Mouse (Mus musculus) E14TG2a.4 (cell line): ENCODE results near the gene Gm20605.

ENCODE experiments used
- CTCF ChIP-seq: conservative IDR thresholded peaks from 2 replicates; pipeline ENCODE4 v1.5.1; 2014; ENCODE audit warnings: low read length
- NANOG ChIP-seq: IDR thresholded peaks from 2 replicates; pipeline ENCODE4 v1.6.1; 2014; ENCODE audit warnings: borderline replicate concordance, low read length, mixed read lengths
- POU5F1 ChIP-seq: IDR thresholded peaks from 2 replicates; pipeline ENCODE4 v1.6.1; 2014; ENCODE audit warnings: low read length, borderline replicate concordance

DNA sequence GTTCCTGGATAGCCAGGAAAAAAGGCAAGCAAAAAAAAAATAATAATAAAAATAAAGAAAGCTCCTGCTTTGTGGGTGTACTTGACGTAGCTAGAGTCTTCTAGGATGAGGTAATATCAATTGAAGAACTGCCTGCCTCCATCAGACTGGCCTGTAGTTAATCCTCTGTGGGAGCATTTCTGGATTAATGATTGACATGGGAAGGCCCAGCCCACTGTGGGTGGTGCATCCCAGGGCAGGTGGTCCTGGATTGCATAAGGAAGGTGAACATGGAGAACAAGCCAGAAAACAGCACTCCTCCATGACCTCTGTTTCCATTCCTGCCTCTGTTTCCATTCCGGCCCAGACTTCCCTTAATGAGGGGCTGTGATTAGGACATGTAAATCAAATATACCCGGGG lies 49.8 kb downstream of the Gm20605 start:
- TF ChIP-seq CTCF: no peak
- no peak for TF ChIP-seq NANOG
- TF ChIP-seq POU5F1: no peak
